Mouse (Mus musculus): Measurements from ENCODE around the gene Sh3bp4.

Gene Sh3bp4

GRCm38 (mm10) chr1:89120290-89120689 is 50.1 kb downstream of the Sh3bp4 start:
- in situ Hi-C loops (cut with MboI, MseI): no loop called here

DNA sequence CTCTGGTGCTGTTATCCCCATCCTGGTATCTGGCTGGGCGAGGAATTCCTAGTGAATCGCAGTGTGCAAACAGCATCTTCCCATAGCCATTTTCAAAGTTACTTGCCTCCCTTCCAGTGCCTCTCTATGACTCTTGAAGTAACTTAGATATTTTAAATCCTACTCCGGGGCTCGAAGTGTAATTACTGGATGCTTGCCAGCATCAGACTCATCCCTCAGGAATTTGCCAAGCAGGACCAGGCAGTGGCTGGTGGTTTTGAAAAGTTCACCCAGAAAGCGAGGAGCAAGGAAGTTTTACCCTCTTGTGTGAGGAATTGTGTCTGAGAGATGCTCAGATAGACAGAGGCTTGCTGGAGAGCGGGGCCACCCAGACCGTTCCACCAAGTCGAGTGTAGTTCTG is 51.3 kb downstream of the Sh3bp4 start:
- in situ Hi-C loops (cut with MboI, MseI): no loop called here

- in situ Hi-C loops (cut with MboI, MseI): no loop called here
These were observed 52.2 kb downstream of the Sh3bp4 start for GRCm38 (mm10) chr1:89122376-89122775.

DNA sequence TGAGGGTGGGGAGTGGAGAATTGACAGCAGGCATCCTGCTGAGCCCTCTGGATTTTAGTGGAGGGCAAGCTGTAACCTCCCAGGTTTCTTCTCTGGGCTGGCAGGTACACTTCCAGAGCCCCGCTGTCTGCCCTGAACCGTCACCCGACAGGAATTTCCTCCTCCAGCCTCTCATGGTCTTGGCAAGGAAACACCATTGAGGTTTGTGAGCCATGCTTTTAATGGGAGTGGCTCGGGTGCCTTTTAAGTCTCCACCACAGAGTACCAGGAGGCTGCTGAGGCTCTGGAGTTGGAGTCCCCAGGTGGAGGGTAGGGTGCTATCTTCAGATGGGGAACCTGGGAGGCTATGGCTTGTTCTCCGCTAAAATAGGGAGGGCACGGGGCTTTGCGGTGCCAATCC is 53.9 kb downstream of the Sh3bp4 start:
- in situ Hi-C loops (cut with MboI, MseI): no loop called here

- in situ Hi-C loops (cut with MboI, MseI): no loop called here
These were observed 56.9 kb downstream of the Sh3bp4 start for GRCm38 (mm10) chr1:89127163-89127562.

DNA sequence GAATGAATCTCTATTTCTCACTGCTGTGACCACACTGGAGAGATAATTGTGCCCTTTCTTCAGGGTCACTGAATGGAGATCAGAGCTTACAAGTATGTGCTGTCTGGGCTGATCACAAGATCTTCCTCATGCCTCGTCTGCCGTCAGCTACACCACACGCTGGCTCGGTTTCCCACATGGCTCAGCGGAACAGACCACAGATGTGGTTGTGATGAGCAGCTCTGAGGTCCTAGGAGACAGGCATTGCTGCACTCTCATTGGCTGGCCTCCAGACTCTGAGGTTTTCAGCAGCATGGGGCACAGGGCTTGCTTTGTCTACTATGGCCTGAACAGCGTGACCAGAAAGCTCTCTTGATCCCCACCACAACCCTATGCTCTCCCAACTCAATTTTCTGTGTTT is 60.2 kb downstream of the Sh3bp4 start:
- in situ Hi-C loops (cut with MboI, MseI): loop anchor here (5.0 kb wide), 2 partner anchors 53 to 63 kb away; no protein-coding TSS in a partner anchor

DNA sequence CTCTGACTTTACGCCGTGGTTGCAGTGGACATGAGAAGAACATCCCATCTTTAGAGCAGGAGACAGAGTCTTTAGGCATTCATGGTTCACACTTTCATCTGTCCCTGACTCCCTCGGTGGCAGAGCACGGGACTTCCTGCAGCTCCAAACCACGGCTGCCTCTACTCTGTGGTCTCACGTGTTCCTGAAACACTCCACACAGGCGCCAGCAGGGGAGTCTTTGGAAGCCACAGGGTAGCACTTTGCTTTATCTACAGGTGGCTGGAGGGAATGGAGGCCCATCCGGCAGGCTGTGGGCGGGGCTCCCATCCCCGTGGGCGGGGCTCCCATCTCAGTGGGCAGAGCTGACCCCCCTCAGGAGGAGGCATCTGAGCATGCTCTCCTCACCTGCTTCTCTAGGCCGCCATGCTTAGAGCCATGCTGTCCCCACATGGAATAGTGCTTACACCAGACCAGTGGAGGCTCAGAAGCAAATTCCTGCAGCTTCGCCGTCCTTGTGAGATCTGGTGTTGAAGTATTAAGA is 60.9 kb downstream of the Sh3bp4 start:
- in situ Hi-C loops (cut with MboI, MseI): loop anchor here (5.0 kb wide), 2 partner anchors 54 to 64 kb away; no protein-coding TSS in a partner anchor

- in situ Hi-C loops (cut with MboI, MseI): loop anchor here (5.0 kb wide), 2 partner anchors 54 to 64 kb away; no protein-coding TSS in a partner anchor
These were observed 61.5 kb downstream of the Sh3bp4 start for GRCm38 (mm10) chr1:89131707-89132106.

DNA sequence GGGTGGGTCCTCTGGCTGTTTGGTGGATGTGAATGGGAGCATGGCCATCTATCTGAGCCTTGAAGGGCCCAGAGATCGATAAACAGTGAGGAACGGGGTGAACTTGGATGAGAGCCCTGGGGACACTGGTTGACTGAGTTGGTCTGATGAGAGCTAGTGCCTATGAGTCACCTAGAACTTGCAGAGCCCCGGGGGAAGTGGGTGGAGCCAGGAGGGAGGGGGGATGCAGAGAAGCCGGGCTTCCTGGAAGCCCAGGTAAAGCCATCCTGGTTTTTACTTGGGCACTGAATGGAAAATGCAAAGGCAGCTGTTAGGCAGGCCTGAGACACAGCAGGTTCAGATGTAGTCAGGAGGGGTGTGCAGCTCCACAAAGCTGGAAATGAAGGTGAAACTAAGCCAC is 63.1 kb downstream of the Sh3bp4 start:
- in situ Hi-C loops (cut with MboI, MseI): loop anchor here (5.0 kb wide), 2 partner anchors 56 to 66 kb away; no protein-coding TSS in a partner anchor

GRCm38 (mm10) chr1:89133717-89134116 is 63.5 kb downstream of the Sh3bp4 start:
- in situ Hi-C loops (cut with MboI, MseI): loop anchor here (5.0 kb wide), 2 partner anchors 56 to 66 kb away; no protein-coding TSS in a partner anchor

DNA sequence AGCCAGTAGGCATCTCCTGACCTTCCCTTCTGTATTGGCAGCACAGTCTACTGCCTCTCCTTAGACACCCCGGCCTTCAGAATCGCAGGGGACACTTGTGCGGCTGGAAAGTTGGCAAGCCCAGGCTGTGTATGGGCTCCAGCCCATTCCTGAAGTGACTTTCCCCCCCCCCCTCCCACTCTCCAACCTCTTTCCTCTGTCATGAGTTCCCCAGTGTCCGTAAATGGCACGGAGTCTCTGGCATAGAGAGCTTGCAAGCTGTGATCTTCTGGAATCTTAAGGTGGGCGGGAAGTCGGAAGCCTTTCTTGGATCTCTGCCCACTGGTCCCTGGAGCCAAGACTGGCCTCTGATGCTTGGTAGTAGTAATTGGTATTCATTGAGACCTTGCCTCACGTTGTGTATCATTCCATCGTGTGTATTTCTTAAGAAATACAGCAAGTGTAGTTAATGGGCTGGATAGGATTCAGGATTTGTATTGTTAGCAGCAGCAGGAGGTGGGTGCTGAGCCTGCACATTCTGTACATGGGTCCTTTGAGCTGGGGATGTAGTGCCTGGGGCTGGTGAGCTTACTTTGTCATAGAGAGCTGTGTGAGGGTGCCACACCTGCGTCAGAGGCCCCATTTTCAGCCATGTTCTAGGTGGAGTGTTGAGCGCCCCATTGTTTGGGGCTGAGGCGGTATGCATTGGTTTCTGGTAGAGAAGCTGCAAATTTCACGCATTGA is 66.0 kb downstream of the Sh3bp4 start:
- in situ Hi-C loops (cut with MboI, MseI): no loop called here

DNA sequence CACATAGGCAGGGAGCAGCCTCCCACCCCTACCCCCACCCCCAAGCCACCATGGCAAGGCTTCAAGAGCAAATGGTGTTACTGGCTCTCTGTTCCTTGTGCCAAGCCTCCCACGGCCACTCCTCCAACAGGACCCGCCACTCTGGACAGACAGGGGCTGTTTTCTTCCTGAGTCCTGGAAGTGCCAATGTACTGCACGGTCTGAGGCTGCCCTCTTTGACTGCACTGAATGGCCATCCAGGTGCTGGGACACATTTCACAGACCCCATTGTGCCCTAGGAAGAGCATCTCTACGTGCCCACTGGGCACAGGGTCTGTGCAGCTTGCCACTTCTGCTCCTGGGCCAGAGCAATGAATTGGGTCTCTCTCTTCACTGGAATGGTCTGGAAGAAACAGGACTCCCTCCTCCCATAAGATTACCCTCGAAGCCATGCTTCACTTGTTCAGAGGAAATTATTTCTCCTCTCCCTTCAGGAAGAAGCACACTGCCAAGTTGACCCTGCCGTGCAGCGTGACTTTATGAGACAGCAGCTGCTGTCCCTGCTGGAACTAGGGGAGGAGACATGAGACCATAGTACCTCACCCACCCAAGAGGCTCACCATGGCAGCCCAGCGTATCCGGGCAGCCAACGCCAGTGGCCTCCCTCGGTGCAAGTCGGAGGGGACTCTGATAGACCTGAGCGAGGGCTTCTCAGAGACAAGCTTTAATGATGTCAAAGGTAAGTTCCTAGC is 67.0 kb downstream of the Sh3bp4 start:
- in situ Hi-C loops (cut with MboI, MseI): no loop called here

- in situ Hi-C loops (cut with MboI, MseI): no loop called here
These were observed 68.1 kb downstream of the Sh3bp4 start for GRCm38 (mm10) chr1:89138316-89138715.

DNA sequence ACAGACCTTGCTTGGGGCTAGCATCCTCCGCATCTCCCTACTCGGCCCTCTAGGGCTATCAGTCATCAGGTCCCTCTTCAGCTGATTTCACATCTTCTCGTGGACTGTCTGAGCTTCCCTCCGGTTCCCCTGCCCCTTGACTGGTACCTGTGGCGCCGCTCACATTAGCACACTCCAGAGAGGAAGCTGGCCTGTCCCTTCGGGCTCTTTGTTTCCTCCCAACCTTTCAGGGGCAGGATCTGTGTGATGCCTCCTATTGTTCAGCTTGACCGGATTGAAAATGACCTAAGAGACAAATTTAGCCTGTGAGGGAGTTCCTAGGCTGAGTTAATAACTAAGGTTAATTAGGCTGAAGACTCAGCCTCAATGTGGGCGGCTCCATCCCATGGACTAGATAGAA is 69.9 kb downstream of the Sh3bp4 start:
- in situ Hi-C loops (cut with MboI, MseI): no loop called here

DNA sequence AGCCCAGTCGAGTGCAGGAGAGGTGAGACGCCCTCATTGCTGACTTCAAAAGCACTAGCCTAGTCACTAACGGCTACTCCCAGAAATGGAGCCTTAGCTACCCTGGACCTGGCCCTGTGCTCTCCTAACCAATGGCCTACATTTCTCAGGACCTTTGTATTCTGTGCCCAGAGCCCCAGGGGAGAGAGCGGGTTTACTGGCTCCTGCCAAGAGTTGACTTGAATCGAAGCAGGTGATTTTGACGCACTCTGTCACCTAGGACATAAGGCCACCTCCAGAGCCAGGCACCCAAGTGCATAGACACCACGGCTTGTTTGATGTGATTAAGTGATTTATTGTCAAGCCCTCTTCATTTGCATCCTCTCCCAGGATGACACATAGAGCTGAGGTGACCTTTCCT is 80.9 kb downstream of the Sh3bp4 start:
- in situ Hi-C loops (cut with MboI, MseI): loop anchor here in 1 of 2 experiments (25.0 kb wide), 1 partner anchor 989 kb away; the partner anchor contains the start of gene Ugt1a5

GRCm38 (mm10) chr1:89152576-89152975 is 82.4 kb downstream of the Sh3bp4 start:
- in situ Hi-C loops (cut with MboI, MseI): loop anchor here in 1 of 2 experiments (25.0 kb wide), 1 partner anchor 990 kb away; the partner anchor contains the start of gene Ugt1a5

DNA sequence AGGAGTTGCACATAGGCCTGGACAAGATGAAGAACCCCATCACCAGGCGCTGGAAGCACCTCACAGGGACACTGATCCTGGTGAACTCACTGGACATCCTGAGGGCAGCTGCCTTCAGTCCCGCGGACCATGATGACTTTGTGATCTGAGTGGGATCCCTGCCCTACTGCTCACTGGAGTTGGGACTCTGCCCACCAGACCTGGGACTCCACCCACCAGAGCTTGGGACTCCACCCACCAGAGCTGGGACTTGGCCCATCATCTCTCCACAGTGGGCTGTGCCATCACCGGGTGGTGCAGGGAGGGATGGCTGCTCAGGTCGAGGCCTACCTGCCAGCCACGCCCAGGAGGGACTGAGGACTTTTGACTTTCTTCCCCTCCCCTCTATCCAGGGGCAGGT is 83.0 kb downstream of the Sh3bp4 start:
- in situ Hi-C loops (cut with MboI, MseI): loop anchor here in 1 of 2 experiments (25.0 kb wide), 1 partner anchor 991 kb away; the partner anchor contains the start of gene Ugt1a5

DNA sequence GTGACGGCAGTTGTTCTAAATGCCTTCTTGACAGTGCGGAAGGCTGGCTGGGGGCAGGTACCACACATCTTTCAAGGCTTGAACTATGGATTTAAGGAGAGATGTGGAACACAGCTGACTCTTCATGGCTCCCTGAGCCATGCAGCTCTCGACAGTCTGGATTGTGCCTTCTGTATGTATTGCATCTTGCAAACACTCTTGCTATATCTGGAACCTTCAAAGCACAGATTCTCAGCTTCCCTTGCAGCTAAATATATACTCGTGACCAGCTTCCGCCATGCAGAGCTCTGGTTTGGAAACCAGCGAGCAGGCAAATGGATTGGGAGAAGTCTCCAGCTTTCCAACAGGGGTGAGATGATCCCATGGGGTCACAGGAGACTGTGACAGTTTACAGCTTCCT is 93.3 kb downstream of the Sh3bp4 start:
- in situ Hi-C loops (cut with MboI, MseI): loop anchor here in 1 of 2 experiments (25.0 kb wide), 1 partner anchor 1001 kb away; the partner anchor contains the start of gene Ugt1a5

- in situ Hi-C loops (cut with MboI, MseI): loop anchor here in 1 of 2 experiments (25.0 kb wide), 1 partner anchor 1002 kb away; the partner anchor contains the start of gene Ugt1a5
These were observed 94.1 kb downstream of the Sh3bp4 start for GRCm38 (mm10) chr1:89164281-89164680.

- in situ Hi-C loops (cut with MboI, MseI): loop anchor here in 1 of 2 experiments (25.0 kb wide), 1 partner anchor 1002 kb away; the partner anchor contains the start of gene Ugt1a5
These were observed 94.5 kb downstream of the Sh3bp4 start for GRCm38 (mm10) chr1:89164685-89165084.

DNA sequence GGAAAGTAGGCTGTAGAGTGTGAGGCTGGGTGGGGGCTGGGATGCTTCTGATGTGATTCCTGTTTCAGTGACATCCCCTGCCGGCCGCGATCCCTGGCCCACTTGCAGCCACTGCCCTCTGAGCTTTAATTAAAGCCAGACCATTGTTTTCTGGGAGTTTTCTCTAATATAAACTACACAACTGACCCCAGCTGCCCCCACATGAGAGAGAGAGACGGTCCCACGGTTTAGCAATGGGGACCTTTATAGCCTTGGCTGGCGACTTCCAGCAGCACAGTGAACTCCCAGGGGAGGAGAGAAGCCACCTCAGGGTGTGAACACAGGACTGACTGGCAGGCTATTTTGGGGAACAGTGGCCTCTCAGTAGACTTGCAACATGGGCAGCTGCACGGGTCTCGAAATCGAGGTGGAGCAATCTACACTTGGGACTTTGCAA is 96.6 kb downstream of the Sh3bp4 start:
- in situ Hi-C loops (cut with MboI, MseI): loop anchor here in 1 of 2 experiments (25.0 kb wide), 1 partner anchor 1005 kb away; the partner anchor contains the start of gene Ugt1a5
